Mouse (Mus musculus) cerebellum, postnatal 25 days (tissue): ENCODE results near the gene Crocc.

Source experiments
- DNase-seq, 2 experiments: peaks; one replicate each; pipeline ENCODE4 v3.0.0; 2021; ENCODE audit warnings: mixed read lengths in 2 of 2

Crocc gene

DNA sequence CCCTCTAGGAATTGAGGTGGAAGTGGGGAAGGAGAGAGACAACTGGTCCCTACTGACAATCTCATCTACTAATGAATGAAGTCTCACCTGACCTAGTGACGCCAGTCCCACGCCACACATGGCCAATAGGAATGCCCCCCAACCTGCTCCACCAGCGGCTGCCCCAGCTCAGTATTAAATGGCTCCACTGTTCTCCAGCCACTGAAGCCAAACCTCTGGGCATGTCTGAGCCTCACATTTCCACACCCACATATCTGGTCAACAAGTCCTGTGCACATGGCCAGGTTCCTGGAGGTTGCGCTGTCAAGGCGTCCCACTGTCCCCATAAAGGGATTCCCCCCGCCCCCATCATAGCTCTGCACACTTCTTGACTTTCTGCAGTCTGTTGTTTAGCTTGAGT, 75.8 kb downstream of the Crocc start:
- no peak for DNase-seq

DNA sequence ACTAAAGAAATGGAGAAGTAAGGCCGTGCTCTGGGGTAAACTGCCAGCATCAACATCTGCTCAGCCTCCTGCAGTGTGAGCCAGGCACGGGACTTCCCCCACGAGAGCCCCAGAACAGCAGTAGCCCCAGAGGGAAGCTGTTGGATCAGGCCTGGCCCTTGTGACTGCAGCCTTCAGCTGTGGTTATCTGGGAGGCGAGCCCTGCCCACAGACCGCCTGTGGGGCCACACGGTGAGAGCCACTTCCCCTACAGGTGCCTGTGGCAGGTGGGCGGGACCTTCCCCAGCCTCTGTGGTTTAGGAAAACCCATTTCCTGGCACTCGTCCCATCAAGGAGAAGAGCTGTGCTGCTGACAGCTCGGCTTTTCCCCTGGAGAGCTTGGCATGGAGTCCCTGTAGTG, 76.9 kb downstream of the Crocc start:
- no peak for DNase-seq

DNA sequence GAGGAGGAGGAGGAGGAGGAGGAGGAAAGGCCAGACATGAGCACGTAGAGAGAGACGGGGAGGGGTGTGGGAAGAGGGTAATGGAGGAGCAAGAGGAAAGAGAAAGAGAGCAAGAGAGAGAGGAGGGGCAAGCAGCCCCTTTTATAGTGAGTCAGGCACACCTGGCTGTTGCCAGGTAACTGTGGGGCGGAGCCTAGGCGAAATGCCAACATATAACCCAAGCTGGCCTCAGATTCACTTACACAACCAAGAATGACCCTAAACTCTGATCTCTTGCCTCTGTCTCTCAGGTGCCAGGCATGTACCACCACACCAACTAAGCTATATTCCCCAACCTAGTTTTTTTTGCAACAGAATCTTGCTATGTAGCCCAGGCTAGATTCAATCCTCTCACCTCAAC, 77.5 kb downstream of the Crocc start:
- DNase-seq: no peak

DNA sequence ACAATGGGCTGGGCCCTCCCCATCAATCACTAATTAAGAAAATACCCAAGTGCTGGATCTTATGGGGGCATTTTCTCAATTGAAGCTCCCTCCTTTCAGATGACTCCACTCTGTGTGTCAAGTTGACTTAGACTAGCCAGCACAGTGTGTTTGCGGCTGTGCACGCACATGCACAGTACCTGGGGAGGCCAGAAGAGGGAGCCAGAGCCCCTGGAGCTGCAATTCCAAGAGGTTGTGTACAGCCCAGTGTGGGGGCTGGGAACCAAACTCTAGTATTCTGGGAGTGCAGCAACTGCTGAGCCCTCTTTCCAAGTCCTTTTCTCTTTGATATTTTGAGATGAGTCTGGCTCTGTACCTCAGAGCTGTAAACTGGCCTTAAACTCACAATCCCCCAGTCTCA, 78.7 kb downstream of the Crocc start:
- DNase-seq: peak in 1 of 2 experiments; percentile 48

DNA sequence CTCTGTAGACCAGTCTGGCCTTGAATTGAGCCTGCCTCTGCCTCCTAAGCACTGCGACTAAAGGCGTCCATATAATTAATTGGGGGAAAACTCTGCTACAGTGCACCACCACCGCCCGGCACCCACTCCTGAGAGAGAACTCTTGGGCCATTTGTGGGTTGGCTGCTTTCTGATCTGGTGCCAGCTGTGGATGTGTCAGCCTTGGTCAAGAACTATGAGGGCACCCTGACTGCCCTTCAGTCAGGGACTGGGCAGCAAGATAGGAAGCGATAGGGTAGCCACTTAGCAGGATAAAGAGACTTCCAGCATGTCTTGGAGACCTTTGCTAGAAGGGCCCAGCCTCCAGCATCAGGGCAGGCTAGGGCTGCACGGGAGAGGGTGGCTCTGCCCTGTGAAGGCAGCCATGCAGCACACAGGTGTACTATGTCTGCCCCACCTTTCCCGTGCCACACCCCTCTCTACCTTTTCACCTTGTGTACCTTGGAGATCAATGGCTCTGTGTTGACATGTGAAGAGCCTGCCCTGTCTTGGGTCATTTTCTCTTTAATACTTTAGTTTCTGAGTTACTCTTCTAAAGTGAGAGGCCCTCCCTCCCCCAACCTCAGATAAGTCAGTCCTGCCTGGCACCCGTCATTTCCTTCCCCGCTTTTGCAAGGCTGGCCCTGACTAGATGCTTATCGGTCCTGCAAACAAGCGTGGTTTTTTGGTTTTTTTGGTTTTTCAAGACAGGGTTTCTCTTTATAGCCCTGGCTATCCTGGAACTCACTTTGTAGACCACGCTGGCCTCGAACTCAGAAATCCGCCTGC, 82.3 kb downstream of the Crocc start:
- DNase-seq: no peak

DNA sequence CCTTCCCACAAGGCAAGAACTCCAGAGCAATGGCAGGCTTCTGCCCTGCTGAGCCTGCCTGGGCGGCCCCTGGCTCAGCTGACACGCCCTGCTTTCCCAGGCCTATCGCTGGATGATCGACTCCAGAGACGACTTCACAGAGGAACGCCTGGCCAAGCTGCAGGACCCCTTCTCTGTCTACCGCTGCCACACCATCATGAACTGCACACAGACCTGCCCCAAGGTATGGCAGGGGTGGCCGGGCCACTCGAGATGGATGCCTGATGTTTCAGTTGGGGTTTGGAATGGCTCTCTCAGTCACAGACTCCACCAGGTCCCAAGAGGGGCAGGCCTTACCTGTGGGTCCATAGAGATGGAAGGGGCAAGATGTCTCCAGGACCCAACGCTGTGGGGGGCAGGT, 83.1 kb downstream of the Crocc start:
- no peak for DNase-seq

DNA sequence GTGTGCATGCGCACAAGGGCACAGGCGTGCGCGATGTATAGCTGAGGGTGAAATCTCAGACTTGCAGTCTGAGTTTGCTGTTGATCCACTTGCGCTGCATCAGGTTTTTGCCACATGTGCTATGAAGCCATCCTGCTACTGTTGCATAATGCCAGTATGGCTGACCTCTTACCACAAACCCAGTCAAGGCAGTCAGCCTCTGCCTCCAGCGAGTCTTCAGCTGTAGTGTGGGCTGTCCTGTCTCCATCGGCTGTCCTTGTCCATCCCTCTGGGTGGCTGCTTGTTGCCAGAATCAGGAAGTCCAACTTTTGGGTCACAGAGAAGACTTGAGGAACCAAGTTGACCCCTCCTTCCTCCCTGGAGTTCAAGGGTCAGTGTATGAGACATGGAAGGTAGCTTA, 85.0 kb downstream of the Crocc start:
- no peak for DNase-seq

DNA sequence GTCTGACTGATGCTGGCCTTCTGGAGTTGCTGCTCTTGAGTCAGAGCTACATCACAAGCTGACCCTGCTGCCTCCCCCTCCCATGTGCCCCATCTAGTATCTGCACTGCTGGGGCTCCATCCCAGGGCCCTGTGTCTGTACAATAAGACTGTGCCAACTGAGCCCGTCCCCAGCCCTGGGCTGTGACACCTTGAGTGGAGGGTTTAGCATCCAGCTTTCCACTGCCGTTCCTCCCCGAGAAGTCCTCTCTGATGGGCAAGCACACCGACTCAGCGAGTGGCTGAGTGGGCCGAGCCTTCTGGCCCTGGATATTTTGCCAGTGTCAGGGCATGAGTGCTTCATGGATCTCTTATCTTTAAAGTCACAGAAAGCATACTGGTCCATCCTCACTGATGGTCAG, 85.9 kb downstream of the Crocc start:
- no peak for DNase-seq

DNA sequence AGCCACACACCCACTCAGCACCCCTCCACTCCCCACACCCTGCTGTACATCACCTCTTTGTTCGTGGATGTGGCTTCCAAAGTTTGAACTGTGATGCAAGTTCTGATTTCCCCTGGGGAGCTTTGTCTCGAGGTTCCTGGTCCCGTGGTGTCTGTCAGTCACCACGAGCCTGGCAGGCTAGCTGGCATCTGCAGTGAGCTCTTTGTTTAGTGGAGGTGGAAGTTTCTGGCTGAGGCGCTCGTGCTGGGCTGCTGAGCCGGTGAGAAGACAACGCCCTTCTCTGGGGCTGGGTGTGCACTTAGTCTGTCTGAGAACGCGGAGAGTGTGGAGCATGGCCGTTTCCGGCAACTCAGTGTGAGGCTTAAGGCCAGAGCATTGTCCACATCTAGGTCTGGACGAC, 88.7 kb downstream of the Crocc start:
- no peak for DNase-seq

DNA sequence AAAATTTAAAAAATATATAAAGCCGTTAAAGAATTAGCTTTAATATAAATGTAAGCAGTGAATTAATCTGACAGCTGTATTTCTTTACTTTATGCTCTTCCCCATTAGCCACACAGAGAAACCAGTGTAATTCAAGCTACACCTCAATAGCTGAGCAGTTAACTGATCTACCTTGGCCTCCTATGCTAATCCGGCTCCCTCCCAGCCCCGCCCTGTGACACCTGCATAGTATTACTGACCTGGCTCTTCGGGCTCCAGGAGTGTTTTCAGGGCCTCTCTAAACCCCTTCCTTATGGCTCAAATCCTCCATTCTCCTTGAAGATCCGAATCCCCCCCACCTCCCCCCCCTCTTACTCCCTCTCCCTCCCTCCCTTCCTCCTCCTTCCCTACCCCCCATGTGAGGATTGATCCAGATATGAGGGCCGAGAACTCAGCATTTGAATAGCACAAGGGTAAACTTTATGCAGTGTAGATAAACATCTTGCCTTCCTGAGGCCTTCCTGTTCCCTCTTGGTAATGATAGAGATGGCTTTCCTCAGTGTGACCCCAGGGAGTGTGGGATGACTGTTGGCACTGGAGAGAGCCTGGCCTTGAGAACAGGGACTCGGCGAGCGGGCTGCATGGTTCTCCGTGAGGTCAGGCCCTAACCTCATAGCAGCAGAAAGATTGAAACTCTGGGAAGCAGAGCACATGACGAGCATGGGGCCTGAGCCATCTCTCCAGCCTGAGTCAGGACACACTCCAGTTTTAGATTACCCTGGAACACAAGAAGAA, 92.8 kb downstream of the Crocc start:
- DNase-seq: no peak
